Mouse (Mus musculus) CD4-positive helper T cell, adult 2 months (primary cell): ENCODE data around the gene Cyb5r2.

ENCODE experiments used
- DNase-seq: peaks from one replicate; pipeline ENCODE4 v3.0.0-alpha.2; 2012; ENCODE audit warnings: low read depth, missing footprints, low spot score

Gene Cyb5r2

DNA sequence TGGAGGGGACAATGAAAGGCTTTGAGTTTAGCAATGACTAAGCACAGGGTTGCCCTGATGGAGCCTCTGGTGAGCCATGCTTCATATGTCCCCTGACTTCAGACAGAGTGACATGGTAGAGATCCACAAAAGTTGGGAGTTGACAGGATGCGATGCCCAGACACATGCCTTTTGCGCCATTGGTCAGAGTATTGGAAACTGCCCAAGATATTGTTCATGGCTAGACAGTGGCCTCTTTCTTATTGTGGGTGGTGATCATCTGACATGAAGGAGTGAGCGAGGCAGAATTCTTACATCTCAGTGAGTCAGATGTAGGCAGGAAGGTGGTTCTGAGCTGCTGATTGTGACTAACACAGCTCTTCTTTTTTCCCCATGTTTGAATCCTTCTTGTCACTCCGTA, 35.3 kb downstream of the Cyb5r2 start:
- no peak for DNase-seq

GRCm38 (mm10) chr7:107720771-107721170, 37.1 kb downstream of the Cyb5r2 start:
- DNase-seq, result no peak

DNA sequence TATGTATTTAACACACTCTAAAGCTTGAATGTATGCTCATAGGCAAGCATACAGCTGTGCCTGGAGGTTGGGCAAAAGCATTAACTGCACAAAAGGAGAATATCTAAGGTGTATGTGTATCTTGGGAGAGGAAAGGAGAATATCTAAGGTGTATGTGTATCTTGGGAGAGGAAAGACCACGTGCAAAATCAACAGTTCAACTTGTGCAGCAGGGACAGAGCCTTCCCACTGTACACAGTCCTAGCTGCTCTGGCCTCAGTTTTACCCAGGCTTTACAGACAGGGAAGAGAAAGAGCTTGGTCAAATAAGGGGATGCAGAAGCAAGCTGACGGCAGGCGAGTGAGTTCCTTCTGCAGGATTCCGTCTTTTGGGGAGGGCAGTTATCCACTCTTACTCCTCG, 43.8 kb downstream of the Cyb5r2 start:
- DNase-seq, result no peak

DNA sequence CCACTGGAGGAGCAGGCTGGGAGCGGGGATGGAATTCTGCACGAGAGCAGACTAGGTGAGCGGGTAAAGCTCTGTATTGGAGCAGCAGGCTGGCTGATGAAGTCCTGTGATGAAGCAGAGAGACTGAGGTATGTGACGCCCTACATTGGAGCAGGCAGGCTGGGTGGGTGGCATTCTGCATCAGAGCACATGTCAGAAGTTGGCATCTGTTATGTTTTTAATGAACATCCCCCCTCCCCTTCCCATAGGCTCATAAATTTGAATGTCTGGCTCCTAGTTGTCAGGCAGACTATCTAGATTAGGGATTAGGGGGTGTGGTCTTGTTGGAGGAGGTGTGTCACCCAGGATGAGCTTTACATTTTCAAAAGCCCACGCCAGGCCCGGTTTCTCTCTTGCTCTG, 45.1 kb downstream of the Cyb5r2 start:
- DNase-seq, result no peak

DNA sequence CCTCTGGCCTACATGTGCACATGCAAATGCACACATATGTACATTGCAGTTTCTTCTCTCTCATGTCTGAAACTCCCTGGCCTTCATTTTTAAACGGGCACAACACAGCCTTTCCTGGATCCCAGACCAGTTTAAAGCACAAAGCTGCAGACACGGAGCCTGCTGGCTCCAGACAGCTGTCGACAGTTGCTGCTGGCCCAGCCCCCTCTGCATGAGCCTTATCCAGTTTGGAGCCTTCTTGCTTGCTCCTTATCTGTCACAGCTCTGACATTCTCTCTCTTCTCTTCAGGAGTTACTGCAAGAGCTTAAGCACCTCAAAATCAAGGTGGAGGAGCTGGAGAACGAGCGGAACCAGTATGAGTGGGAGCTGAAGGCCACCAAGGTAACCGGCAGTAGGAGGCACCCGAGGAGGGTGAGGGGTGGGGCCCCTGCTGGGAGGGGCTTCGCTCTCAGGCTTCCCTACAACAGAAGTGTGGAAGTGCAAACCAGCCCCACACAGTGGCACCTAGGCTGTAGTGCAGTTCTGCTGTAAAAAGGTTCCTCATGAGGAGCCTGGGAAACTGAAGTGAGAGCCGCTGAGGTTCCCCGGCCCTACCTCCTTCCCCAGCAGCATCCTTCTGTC, 49.2 kb downstream of the Cyb5r2 start:
- DNase-seq, result peak; percentile 88

GRCm38 (mm10) chr7:107707650-107708049, 50.2 kb downstream of the Cyb5r2 start:
- DNase-seq, result peak; percentile 91

DNA sequence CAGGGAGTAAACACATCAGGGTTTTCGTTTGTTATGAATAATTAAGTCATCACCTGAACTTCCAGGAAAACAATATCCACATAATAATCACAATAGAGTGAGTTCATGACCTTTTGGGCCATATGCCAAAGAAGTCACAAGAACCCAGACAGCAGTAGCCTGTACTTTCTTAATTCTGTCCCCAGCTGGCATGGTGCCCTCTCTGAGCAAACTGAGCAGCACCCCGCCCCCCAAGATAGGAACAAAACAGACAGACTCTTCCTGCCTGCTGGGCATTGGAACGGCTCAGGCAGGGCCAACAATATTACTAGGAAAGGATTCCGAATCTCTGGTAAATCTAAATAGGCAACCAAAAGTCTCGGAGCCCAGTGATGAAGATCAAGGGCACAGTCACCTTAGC, 51.9 kb downstream of the Cyb5r2 start:
- DNase-seq, result no peak

DNA sequence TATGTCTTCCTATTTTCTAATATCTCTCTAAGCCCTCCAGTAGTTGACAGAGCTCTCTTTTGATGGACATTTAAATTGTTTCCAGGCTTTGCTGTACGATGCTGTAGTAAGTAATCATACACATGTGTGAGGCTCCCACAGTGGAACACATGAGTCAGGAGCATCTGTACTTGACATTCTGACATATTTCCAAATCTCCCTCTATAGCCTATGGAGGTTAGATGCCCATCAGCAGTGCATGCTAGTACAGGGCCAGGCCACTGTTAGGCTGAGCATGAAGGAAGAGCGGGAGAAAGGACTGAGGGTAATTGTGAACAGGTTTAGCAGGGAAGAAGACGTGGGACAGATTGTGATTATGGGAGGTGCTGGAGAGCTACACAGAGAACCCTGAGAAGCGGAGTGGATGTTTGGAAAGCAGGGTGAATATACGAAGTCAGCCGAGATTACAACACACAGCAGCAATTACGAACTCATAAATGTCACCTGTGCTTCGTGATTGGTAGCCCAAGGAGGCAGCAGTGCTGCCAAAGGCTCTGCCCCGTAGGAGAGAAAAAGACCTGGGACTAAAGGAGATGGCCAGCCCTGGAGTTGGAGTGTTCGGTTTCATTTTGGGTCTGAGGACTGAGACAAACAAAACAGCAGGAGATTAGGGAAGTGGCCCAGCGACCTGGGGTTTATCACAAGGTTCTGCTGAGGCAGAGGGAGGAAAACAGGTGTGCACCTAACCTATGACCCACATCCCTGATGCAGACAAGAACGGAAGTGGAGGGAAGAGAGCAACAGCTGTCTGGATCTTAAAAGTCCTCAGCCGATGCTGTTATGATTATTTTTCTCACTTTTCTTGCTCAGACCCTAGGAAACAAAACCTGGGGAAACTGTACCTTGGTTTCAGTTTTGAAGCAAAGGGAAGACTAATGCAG, 55.1 kb downstream of the Cyb5r2 start:
- DNase-seq, result peak; percentile 25

- DNase-seq, result no peak
Measured at GRCm38 (mm10) chr7:107700646-107701045, 57.2 kb downstream of the Cyb5r2 start.

DNA sequence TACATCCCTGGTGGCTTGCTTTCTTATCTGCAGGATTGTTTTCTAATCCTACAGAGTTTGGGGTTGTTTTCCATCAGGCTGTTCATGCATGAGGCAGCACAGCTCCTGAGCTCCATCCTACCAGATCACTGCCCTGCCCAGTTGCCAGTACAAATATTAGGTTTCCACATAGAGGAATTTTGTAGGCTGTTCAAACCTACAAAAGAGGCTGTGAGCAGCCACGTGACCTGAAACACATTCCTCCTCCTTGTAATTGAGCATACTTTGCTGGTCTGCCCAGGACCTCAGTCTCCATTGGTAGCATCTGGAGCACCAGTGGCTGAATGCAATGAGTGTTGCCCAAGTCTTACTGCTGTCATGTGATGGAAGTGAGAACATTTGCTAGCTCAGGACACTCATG, 57.9 kb downstream of the Cyb5r2 start:
- DNase-seq, result no peak
